Mouse (Mus musculus) embryonic fibroblast, embryonic 13.5 days (primary cell): Measurements from ENCODE around the gene Birc7.

Experiments
- CTCF ChIP-seq: IDR thresholded peaks from 2 replicates; pipeline ENCODE4 v1.5.1; 2011; ENCODE audit warnings: mild to moderate bottlenecking, control low read depth, low read length, moderate library complexity, borderline replicate concordance; ENCODE audit not compliant: insufficient read depth
- POLR2A ChIP-seq: IDR thresholded peaks from 2 replicates; pipeline ENCODE4 v1.6.1; 2011; ENCODE audit warnings: low read depth, mild to moderate bottlenecking, control low read depth, low read length, moderate library complexity

- TF ChIP-seq POLR2A (no peak), CTCF (no peak)
These were observed 6.1 kb upstream of the Birc7 start for GRCm38 (mm10) chr2:180922739-180923138.
